Mouse (Mus musculus): ENCODE data around the gene Rasip1.
A peak's percentile ranks its signal among the peaks of the same experiment; 100 is the strongest.

Gene Rasip1

DNA sequence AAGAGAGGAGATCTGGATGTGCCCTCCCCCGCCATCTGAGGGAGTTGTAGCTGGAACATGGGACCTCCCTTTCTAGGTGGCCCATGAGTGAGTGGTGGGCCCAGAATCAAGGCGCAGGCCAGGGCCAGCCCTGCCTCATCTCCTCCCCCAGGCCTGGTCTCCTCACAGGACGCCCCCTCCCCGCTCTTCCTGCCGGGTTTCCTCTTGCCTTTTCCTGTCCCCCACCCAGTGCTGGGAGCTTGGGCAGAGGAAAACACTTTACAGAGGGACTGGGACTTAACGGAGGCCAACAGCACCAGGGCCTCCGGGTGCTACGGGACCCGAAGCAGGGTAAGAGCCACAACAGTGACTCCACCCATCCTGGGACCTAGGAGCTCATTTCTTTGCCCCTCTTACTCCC, at the start of gene Rasip1:
Rasip1 (plus strand) TSS at position 228 of the 400 bp plus-strand sequence.
- no peak for DNase-seq (ENCODE audit: low spot score in 2 of 2)

DNA sequence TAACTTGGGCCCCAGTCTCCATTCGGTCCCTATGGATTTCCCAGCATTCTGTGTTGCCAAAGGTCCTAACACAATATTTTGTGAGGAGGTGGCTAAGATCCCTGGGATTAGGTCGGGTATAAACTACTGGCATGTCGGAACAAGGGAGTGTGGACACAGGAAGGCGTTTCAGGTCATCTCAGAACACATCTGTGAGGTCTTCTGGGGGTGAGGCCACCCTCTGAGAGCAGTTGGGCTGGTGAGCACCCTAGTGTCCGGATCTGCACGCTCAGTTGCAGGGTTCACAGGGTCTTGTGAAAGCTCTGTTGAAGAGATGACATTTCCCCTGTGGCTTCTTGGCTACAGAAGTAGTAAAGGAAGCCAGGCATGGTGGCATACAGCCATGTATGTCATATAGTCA, 41.4 kb upstream of the Rasip1 start:
- no peak for DNase-seq (ENCODE audit: low spot score in 2 of 2)

DNA sequence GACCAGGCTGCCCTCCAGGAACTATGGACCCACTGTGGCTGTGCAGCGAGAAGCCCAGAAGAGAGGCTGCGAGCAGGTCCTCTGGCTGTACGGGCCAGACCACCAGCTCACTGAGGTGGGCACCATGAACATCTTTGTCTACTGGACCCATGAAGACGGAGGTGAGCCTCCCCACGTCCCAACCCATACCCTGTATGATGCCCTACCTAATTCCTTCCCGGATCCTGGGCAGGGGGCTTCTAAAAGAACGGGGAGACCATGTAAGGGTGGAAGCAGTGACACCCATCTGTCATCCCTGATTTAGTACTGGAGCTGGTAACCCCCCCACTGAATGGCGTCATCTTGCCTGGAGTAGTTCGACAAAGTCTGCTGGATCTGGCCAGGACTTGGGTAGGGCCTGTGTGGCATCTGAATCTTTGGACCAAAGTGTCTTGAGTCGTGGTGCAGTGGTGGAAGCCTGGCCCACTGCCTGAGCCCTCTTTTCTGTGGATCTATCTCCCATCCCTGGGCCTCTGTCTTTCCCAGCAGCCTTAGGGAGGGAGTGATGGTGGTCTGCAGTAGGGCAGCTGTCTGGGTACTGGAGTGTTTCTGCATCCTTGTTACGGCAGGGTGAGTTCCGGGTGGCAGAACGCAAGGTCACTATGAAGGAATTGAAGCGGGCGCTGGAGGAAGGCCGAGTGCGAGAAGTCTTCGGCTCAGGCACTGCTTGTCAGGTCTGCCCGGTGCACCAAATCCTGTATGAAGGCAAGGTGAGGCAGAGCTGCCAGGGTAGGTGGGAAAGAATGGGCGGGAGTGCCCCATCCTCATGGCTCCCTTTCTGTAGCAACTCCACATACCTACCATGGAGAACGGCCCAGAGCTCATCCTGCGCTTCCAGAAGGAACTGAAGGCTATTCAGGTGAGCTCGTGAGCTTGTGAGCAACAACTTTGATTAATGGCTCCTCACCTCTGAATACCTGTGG, 39.4 kb upstream of the Rasip1 start:
- DNase-seq (ENCODE audit: low spot score in 2 of 2): no peak

GRCm38 (mm10) chr7:45589173-45589572, 38.1 kb upstream of the Rasip1 start:
- peak; percentile 83 to 93 for DNase-seq (ENCODE audit: low spot score in 2 of 2)

GRCm38 (mm10) chr7:45589898-45590297, 37.4 kb upstream of the Rasip1 start:
- DNase-seq (ENCODE audit: low spot score in 2 of 2): peak in 1 of 2 experiments; percentile 63

- no peak for DNase-seq (ENCODE audit: low spot score in 2 of 2)
Observed at GRCm38 (mm10) chr7:45590874-45591273, 36.4 kb upstream of the Rasip1 start.

- DNase-seq (ENCODE audit: low spot score in 2 of 2): no peak
Observed at GRCm38 (mm10) chr7:45591880-45592279, 35.4 kb upstream of the Rasip1 start.

DNA sequence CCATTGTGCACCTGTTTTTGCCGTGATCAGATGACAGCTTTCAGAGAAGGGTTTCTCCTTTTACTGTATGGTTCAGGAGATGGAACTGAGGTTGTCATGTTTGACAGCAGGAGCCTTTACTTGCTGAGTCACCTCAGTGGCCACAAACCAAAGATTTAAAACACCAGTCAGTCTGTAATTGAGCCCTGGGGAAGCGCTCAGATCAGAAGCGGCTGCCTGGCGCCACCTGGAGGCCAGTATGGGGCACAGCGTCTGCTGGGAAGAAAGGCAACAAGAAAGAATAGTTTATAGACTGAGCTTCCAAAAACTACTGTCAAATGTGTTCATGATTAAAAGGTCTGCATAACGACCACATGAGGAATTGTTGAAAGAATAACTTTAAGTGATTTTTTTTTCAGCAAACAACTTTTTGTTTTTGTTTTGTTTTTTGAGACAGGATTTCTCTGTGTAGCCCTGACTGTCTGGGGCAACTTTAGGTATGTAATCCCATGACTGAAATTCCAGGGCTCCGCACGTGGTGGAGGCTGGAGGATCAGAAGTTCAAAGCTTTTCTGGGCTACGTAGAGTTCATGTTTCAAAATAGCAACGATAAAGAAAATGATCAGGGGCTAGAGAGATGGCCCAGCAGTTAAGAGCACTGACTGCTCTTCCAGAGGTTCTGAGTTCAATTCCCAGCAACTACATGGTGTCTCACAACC, 34.0 kb upstream of the Rasip1 start:
- DNase-seq (ENCODE audit: low spot score in 2 of 2): peak; percentile 69 to 89

GRCm38 (mm10) chr7:45595176-45595575, 32.1 kb upstream of the Rasip1 start:
- no peak for DNase-seq (ENCODE audit: low spot score in 2 of 2)

- DNase-seq (ENCODE audit: low spot score in 2 of 2): no peak
Observed at GRCm38 (mm10) chr7:45596107-45596506, 31.2 kb upstream of the Rasip1 start.

DNA sequence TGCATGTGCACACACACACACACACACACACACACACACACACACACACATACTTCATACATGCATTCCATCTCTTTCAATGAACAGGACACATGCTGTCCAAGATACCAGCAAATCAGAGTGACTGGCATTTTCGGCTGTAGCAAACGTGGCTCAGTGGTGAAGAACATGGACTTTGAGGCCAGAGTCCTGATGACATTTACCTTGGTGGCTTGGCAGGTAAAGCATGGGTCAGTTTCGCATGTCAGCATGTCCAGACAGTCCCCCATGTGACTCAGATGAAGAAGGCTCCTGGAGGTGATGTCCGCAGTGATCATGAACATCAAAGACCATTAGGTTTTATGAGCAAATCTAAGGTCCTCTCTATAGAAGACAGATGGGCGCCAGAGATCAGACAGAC, 30.3 kb upstream of the Rasip1 start:
- no peak for DNase-seq (ENCODE audit: low spot score in 2 of 2)

- no peak for DNase-seq (ENCODE audit: low spot score in 2 of 2)
Observed at GRCm38 (mm10) chr7:45597527-45597926, 29.8 kb upstream of the Rasip1 start.

GRCm38 (mm10) chr7:45598960-45599879, 28.1 kb upstream of the Rasip1 start:
- DNase-seq (ENCODE audit: low spot score in 2 of 2): no peak

DNA sequence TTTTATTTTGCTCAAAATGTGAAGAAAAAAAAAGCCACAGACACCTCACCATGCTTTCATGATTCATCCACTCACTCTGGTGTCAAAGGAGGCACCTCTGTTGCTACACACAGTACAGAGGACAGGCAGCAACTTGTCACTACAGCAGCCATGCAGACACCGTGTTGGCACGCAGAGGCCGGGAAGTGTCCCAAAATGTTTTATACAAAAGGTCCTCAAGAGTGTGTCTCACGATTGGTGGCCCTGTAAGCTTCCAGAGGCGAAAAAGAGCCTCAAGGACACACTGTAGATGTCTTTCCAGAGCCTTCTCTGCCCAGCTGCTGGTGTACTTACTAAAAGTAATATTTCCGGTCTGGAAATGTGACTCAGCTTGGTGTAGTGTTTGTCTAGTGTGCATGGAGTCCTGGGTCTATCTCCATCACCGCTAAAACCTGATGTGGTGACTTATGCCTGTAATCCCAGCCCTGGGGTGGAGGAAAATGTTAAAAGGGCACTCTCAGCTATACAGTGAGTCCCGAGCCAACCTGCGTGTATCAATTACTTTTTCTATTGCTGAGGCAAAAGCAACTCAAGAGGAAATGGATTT, 21.5 kb upstream of the Rasip1 start:
- no peak for DNase-seq (ENCODE audit: low spot score in 2 of 2)

- no peak for DNase-seq (ENCODE audit: low spot score in 2 of 2)
Observed at GRCm38 (mm10) chr7:45609511-45609910, 17.8 kb upstream of the Rasip1 start.

DNA sequence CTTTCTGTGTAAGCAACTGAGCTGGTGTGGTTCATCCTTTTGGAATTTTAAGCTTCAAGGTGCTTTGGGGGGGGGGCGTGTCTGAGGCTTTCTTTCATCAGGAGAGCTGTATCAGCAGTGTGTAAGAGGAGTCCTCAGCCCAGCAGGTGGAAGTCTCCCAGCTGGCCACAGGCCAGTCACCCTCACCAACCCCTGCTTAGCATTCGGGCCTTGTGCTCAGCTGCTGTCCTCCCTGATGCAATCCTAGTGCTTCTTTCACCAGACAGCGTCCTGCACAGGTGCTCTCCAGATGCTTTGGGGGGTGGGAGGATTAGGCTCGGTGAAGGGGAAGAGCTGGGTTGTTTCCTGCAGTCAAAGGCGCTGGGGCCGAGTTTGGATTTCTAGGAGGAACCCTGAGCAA, 11.0 kb upstream of the Rasip1 start:
- no peak for DNase-seq (ENCODE audit: low spot score in 2 of 2)

DNA sequence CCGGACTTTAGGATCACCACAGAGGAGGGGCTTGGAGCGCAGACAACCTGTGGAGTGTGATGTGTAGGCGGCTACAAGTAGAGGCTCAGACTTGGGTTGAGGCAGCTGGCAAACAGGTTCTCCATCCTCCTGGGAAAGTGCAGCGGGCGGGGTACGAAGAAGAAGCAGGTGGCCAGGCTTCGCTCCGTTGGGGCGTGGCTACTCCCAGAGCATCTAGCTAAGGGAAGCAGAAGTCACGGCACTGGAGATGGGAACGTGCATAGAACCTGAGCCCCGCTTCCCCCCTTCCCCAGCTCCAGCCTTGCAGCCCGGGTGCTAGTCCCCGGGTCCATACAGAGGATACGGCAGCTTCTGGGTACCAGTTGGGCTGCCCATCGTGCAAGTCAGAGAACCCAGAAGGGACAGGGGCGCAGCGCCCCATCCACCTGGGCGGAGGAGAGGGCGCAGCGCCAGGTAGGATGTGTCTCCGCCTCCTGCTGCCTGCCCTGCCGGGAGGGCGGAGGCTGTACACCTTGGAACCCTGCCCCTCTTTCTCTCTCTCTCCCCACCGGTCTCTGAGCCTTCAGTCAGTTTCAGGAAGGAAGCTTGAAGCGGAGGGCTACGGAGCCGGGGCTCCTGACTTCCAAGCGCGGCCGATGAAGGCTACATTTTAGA, 10.1 kb upstream of the Rasip1 start, which contains the start of gene Fut1:
Fut1 (plus strand) TSS at position 248 of the 654 bp plus-strand sequence.
- no peak for DNase-seq (ENCODE audit: low spot score in 2 of 2)

DNA sequence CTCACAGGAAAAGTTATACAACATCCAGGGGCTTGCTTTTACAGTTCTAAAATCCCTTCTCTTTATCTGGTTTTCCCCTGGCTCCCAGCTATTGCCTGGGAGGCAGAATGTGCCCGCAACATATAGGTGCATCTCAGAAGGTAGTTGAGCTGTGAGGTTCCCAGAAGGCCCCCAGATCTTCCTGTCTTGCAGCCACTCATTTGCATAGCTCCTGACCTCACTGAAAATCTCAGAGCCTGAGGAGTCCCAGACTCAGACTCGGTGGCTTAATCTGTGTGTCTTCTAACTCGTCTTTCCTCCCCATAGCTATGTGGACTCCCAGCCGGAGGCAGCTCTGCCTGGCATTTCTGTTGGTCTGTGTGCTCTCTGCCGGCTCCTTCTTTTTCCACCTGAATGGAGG, 9.0 kb upstream of the Rasip1 start:
- DNase-seq (ENCODE audit: low spot score in 2 of 2): no peak

- no peak for DNase-seq (ENCODE audit: low spot score in 2 of 2)
Observed at GRCm38 (mm10) chr7:45619592-45619991, 7.7 kb upstream of the Rasip1 start.

GRCm38 (mm10) chr7:45621443-45621842, 5.8 kb upstream of the Rasip1 start, which contains the start of gene Izumo1:
Gene Izumo1, plus strand, starts transcription at chr7:45621811.
- DNase-seq (ENCODE audit: low spot score in 2 of 2): peak in 1 of 2 experiments; percentile 37

GRCm38 (mm10) chr7:45623507-45623906, 3.8 kb upstream of the Rasip1 start:
- DNase-seq (ENCODE audit: low spot score in 2 of 2): no peak
